Mouse (Mus musculus): ENCODE results near the gene Dao.

DNA sequence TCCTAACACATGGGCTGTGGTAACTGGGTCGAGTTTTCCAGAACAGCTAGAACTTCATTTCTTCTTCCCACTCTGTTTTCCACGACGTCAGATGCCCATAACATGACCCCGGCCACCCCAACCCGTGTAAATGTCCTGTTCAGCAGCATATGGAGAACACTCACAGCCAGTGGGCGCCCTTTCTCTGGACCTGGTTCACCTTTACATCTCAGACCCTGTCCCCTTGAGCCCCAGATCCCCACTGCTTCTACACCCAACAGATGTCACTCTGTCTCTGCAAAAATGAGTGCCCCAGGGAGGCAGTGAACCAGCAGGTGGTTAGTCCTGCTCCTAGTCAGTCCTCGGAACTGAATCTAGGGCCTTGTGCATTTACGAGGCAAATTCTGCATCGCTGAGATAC, 64.5 kb downstream of the Dao start:
- TF ChIP-seq CTCF (IDR thresholded peaks at IDR 0.05; ENCODE audit: control insufficient read depth, insufficient read depth, insufficient replicate concordance, low read depth, low read length) = no peak
- no peak for TF ChIP-seq POLR2A (IDR thresholded peaks at IDR 0.05; ENCODE audit: control insufficient read depth, low read depth, low read length)

Measured in testis, adult 2 months (tissue).